ENCODE assay signal across 18 mouse cellular contexts in the genomic region with DNA sequence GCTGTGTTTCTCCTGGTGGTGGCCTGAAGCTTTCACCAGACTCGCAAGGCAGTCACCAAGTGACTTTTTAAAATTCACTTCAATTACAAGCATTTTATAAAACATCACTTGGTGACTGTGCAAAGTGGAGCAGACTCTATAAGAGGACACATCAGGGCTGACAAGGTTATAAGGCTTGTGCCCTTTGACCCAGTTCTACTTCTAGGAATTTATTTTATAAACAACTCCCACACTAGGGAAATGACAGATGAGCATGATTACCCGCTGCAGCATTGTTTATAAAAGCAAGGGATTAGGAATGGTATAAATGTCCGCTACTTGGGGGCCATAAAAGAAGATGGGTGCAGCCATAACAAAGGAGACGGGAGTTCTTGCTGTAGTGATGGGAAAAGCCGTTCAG. TPM values are rescaled to one million over a fixed set of nuclear protein-coding genes. Genes with fewer than 3 reads are reported as not detected.
DNase-seq lines count a peak whose midpoint lies in the region; ATAC-seq and TF ChIP-seq lines count a peak whose summit lies in the region.
"Had no signal": no experiment of that assay in that cellular context is flagged by ENCODE, and none has a peak within 500 bp of the region (broad histone marks: within the 10 kb centered on the region; RNA-seq: fewer than 3 reads in every experiment).

No protein-coding gene starts in this region.

- H3K27ac ChIP-seq in kidney, embryonic 15.5 days: peak overlapping the region; percentile 93
- peak overlapping the region; percentile 98 for H3K27ac ChIP-seq in intestine, embryonic 15.5 days
- peak overlapping the region; percentile 90; the same call in 1 of the 2 replicates for H3K27ac ChIP-seq in kidney, postnatal 0 days
- H3K27ac ChIP-seq: embryonic facial prominence, embryonic 12.5 days; macrophage had no signal

- H3K27me3 ChIP-seq in kidney, embryonic 15.5 days: no peaks in the 10 kb centered on the region
- no peaks in the 10 kb centered on the region for H3K27me3 ChIP-seq in intestine, embryonic 15.5 days (replicated peaks)
- H3K27me3 ChIP-seq in kidney, postnatal 0 days (ENCODE audit: insufficient read depth, low read length): no peaks in the 10 kb centered on the region
- H3K27me3 ChIP-seq: embryonic facial prominence, embryonic 12.5 days had no signal

- no peak for DNase-seq in kidney, adult 11 months
- DNase-seq in kidney, postnatal 0 days (ENCODE audit: low spot score): peak; percentile 75
- peak; percentile 21 for DNase-seq in mesoderm, embryonic 11.5 days (ENCODE audit: low read depth, low spot score)
- no peak for DNase-seq in frontal cortex, postnatal 14 days (ENCODE audit: low spot score in 2 of 2)
- DNase-seq: cerebellum, adult 9-10 months; heart, postnatal 36 days; liver; midbrain, embryonic 14.5 days; retina, postnatal 1 day; right cerebral cortex, postnatal 4 days had no signal

- no peak overlapping the region for H3K4me3 ChIP-seq in kidney, embryonic 15.5 days (replicated peaks)
- no peak overlapping the region for H3K4me3 ChIP-seq in intestine, embryonic 15.5 days (replicated peaks)
- H3K4me3 ChIP-seq in kidney, postnatal 0 days (replicated peaks; ENCODE audit: low read depth, low read length): no peak overlapping the region
- H3K4me3 ChIP-seq: embryonic facial prominence, embryonic 12.5 days had no signal

- H3K36me3 ChIP-seq in kidney, embryonic 15.5 days: no peaks in the 10 kb centered on the region
- no peaks in the 10 kb centered on the region for H3K36me3 ChIP-seq in intestine, embryonic 15.5 days
- H3K36me3 ChIP-seq in kidney, postnatal 0 days (ENCODE audit: insufficient read depth, low read length): no peaks in the 10 kb centered on the region
- H3K36me3 ChIP-seq: embryonic facial prominence, embryonic 12.5 days had no signal

- 45% methylated on average over 5 of the region's 5 CpGs for WGBS in kidney, embryonic 15.5 days
- 35% methylated on average over 5 of the region's 5 CpGs for WGBS in intestine, embryonic 15.5 days
- WGBS in kidney, postnatal 0 days: 42% methylated on average over 5 of the region's 5 CpGs

- peaks cover 44% of the 10 kb centered on the region for H3K4me1 ChIP-seq in kidney, embryonic 15.5 days
- H3K4me1 ChIP-seq in intestine, embryonic 15.5 days (replicated peaks): peaks cover 28% of the 10 kb centered on the region
- 0 out of 2 replicates have a peak, but pooled peaks cover 6% of the 10 kb centered on the region for H3K4me1 ChIP-seq in kidney, postnatal 0 days (replicated peaks; ENCODE audit: insufficient read depth, low read length)

- no peaks in the 10 kb centered on the region for H3K9me3 ChIP-seq in kidney, embryonic 15.5 days (replicated peaks)
- no peaks in the 10 kb centered on the region for H3K9me3 ChIP-seq in intestine, embryonic 15.5 days
- no peaks in the 10 kb centered on the region for H3K9me3 ChIP-seq in kidney, postnatal 0 days (replicated peaks; ENCODE audit: low read length)
- H3K9me3 ChIP-seq: embryonic facial prominence, embryonic 12.5 days had no signal

- no peak overlapping the region for H3K4me2 ChIP-seq in kidney, embryonic 15.5 days
- no peak overlapping the region for H3K4me2 ChIP-seq in intestine, embryonic 15.5 days (replicated peaks)
- no peak overlapping the region for H3K4me2 ChIP-seq in kidney, postnatal 0 days (ENCODE audit: low read length)
- H3K4me2 ChIP-seq: embryonic facial prominence, embryonic 12.5 days; heart, embryonic 11.5 days had no signal

- no peak for ATAC-seq in kidney, embryonic 15.5 days (replicated peaks; ENCODE audit: low FRiP score)
- ATAC-seq in intestine, embryonic 15.5 days: no peak
- no peak for ATAC-seq in kidney, postnatal 0 days (replicated peaks; ENCODE audit: low FRiP score, low read depth)
- ATAC-seq in CD4-positive, CD25-positive, alpha-beta regulatory T cell, adult 4 months: no peak
- ATAC-seq: forebrain, embryonic 16.5 days; hindbrain, embryonic 16.5 days had no signal

- no peak for TF ChIP-seq CTCF in kidney, postnatal 0 days (IDR thresholded peaks at IDR 0.05; ENCODE audit: low read depth)

- H3K9ac ChIP-seq in kidney, embryonic 15.5 days: no peak overlapping the region
- H3K9ac ChIP-seq in intestine, embryonic 15.5 days: no peak overlapping the region
- H3K9ac ChIP-seq in kidney, postnatal 0 days (ENCODE audit: low read depth, low read length): no peak overlapping the region
- H3K9ac ChIP-seq: embryonic facial prominence, embryonic 12.5 days had no signal

RNA-seq across cellular contexts. Expression of a gene that starts 1.4 kb away (rescaled TPM):
- polyA plus RNA-seq in kidney, embryonic 15.5 days (2015; fragmentation: Nextera tagmentation; extraction: Ambion mirVana): 11.1 and 15.8 TPM in 2 replicates
- polyA plus RNA-seq in intestine, embryonic 15.5 days (2015; fragmentation: Nextera tagmentation; extraction: Ambion mirVana): 15.0 and 16.9 TPM in 2 replicates
- 9.3 and 9.5 TPM in 2 replicates for polyA plus RNA-seq in kidney, postnatal 0 days (2015; fragmentation: Nextera tagmentation; extraction: Ambion mirVana)
- polyA plus RNA-seq in CD4-positive, CD25-positive, alpha-beta regulatory T cell, adult 4 months (2017; shearing (Covaris generic)): under 1 TPM; 0.48 to 0.85 TPM

RNA-seq across cellular contexts. Expression of a gene that starts 45.1 kb away (rescaled TPM):
- 71.6 and 78.1 TPM in 2 replicates for polyA plus RNA-seq in kidney, embryonic 15.5 days (2015; fragmentation: Nextera tagmentation; extraction: Ambion mirVana)
- polyA plus RNA-seq in intestine, embryonic 15.5 days (2015; fragmentation: Nextera tagmentation; extraction: Ambion mirVana): 51.3 and 54.6 TPM in 2 replicates
- polyA plus RNA-seq in kidney, postnatal 0 days (2015; fragmentation: Nextera tagmentation; extraction: Ambion mirVana): 50.5 and 54.9 TPM in 2 replicates
- 10 to 100 TPM; 39.0 to 49.5 TPM for polyA plus RNA-seq in CD4-positive, CD25-positive, alpha-beta regulatory T cell, adult 4 months (2017; shearing (Covaris generic))

Comparison
In these comparisons a context has a peak if more than half of its experiments do, and no peak if none do; other contexts are left out.
1. DNase-seq: peak in kidney, postnatal 0 days (single experiment) and mesoderm, embryonic 11.5 days (single experiment); none in kidney, adult 11 months (single experiment) and frontal cortex, postnatal 14 days (0 of 2).
2. Peak in every context shown above with its lines, with median percentiles within 50 percentile points of each other: H3K27ac ChIP-seq.